Mouse (Mus musculus) neutrophil, adult 59 days (primary cell): ENCODE data around the gene 1700016D06Rik. TPM values are rescaled to one million over a fixed set of nuclear protein-coding genes. Genes with fewer than 3 reads are reported as not detected.

Experiments used
- total RNA-seq, 2 experiments: library from RNA; stranded (reverse); gene quantifications; 1 replicate in 1 of 2; 2 replicates in 1 of 2; pipeline ENCODE4 v1.2.4; 2023

1700016D06Rik gene
- not detected for total RNA-seq

GRCm38 (mm10) chr8:11701033-11701362, at the start of gene 1700016D06Rik:
TSS of gene 1700016D06Rik (minus strand) at chr8:11701063.

GRCm38 (mm10) chr8:11727651-11728481, 27.0 kb upstream of the 1700016D06Rik start, which contains the start of gene Arhgef7:
TSS of gene Arhgef7 (plus strand) at chr8:11727721.

GRCm38 (mm10) chr8:11635611-11636081, 65.2 kb downstream of the 1700016D06Rik start, which contains the start of gene Ankrd10:
TSS of gene Ankrd10 (minus strand) at chr8:11635757.

Other genes starting within 250 kb of the 1700016D06Rik start
- 10 to 100 TPM; 21.7 to 24.8 TPM for gene Rab20, start 222.4 kb downstream of the 1700016D06Rik start, total RNA-seq
- 10 to 100 TPM; 31.6 to 35.5 TPM for gene Naxd, start 203.6 kb downstream of the 1700016D06Rik start, total RNA-seq
- 10 to 100 TPM; 19.9 to 26.5 TPM for gene Cars2, start 150.3 kb downstream of the 1700016D06Rik start, total RNA-seq
- 10 to 100 TPM; 52.3 to 54.1 TPM for gene Ing1, start 145.5 kb downstream of the 1700016D06Rik start, total RNA-seq
- 10 to 100 TPM; 20.5 to 24.9 TPM for gene Ankrd10, start 65.3 kb downstream of the 1700016D06Rik start, total RNA-seq
- 10 to 100 TPM; 37.5 to 37.7 TPM for gene Arhgef7, start 26.7 kb upstream of the 1700016D06Rik start, total RNA-seq
- not detected for gene Tex29, start 139.4 kb upstream of the 1700016D06Rik start, total RNA-seq